Mouse (Mus musculus): Measurements from ENCODE around the gene Gimap4.

DNA sequence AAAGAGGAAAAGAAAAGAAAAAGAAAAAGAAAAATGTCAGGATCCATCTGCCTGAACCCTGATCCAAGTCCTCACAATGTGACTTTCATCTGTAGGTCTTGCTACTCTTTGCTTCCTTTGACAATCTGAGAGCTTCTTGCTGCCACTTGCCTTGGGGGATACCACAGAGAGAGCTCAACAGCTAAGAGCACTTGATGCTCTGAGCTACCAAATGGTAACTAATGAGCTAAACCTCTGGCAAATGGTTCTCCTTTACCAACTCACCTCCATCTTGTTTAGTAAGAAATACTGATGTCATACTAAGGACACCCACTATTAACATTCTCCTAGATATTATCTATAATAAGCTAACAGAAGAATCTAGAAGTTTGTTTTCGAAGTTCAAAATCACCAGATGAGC lies 49.3 kb downstream of the Gimap4 start:
- TF ChIP-seq POLR2A (IDR thresholded peaks at IDR 0.05; ENCODE audit: control insufficient read depth in 1 of 2, insufficient read depth in 1 of 2, low read depth in 1 of 2, low read length in 2 of 2, poor library complexity in 1 of 2) (no peak), ZC3H11A (IDR thresholded peaks at IDR 0.05; ENCODE audit: low read depth, low read length) (no peak), TCF12 (IDR thresholded peaks at IDR 0.05; ENCODE audit: low read depth, low read length) (no peak), CTCF (IDR thresholded peaks at IDR 0.05 in 2 of 3, conservative IDR thresholded peaks at IDR 0.05 in 1 of 3; ENCODE audit: control insufficient read depth in 1 of 3, insufficient read depth in 1 of 3, low read depth in 2 of 3, low read length in 3 of 3, poor library complexity in 1 of 3, severe bottlenecking in 1 of 3) (no peak), E2F4 (IDR thresholded peaks at IDR 0.05; ENCODE audit: borderline replicate concordance, low read depth, low read length) (no peak), MEF2A (IDR thresholded peaks at IDR 0.05; ENCODE audit: extremely low read depth, insufficient replicate concordance, low read depth, low read length, poor library complexity, severe bottlenecking) (no peak)

Data from MEL (cell line).